Mouse (Mus musculus): Measurements from ENCODE around the gene Met. TPM values are rescaled to one million over a fixed set of nuclear protein-coding genes. Genes with fewer than 3 reads are reported as not detected.

The Met gene
- polyA plus RNA-seq, 1 experiment = 2.3 TPM

DNA sequence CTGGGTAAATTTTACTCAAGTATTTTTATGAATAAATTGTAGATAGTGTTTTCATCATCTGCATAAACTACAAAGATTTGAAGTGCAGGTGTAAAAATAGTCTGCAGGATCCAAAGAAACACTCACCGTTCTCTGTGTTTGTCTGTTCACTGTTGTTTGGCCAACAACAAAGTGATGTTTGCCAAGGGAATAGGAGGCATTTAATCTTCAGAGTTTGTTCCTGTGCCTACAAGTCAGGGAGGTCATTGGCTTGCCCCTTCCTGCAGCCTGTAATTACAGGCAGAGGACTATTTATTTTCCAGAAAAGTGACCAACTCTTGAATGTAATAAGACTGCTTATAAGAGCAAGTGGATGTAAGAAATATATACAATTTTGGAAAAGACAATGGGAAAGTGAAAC, 38.7 kb downstream of the Met start:
- Histone ChIP-seq H3K27ac (ENCODE audit: insufficient read depth, low read length) (no peak overlapping the region), H3K4me1 (ENCODE audit: control insufficient read depth, insufficient read depth, insufficient read length) (no peaks in the 10 kb centered on the region; the same call in 1 of the 2 replicates), H3K27me3 (ENCODE audit: control insufficient read depth, insufficient read depth, low read length) (no peaks in the 10 kb centered on the region), H3K4me3 (ENCODE audit: extremely low read depth, insufficient read depth, insufficient read length) (no peak overlapping the region), H3K36me3 (ENCODE audit: control insufficient read depth, insufficient read depth, low read length) (no peaks in the 10 kb centered on the region)
- TF ChIP-seq CTCF (IDR thresholded peaks at IDR 0.05; ENCODE audit: extremely low read depth, insufficient read depth, insufficient read length, insufficient replicate concordance) = no peak
- no peak for TF ChIP-seq POLR2A (IDR thresholded peaks at IDR 0.05; ENCODE audit: low read depth, low read length)
- WGBS = 94% methylated on average over 1 of the region's 1 CpGs
- DNase-seq (ENCODE audit: low read depth in 1 of 2, low spot score in 2 of 2) = no peak

DNA sequence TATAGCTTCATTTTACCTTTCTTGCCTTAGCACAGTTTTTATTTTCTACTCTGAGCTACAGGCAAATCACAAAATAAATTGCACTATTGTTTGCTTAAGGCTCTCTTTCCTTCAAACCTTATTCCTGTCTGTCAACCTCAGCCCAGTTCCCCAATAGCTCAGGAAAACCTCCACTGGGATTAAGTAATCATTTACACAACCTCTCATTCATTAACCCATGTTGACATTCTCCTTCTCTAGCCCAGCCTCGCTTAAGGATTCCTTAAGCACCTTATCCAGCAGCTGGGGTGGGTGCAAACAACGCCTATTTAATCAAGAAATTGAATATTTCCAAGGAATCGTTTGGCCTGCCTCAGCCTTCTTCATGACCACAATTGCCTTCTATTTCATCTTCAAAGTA, 40.1 kb downstream of the Met start:
- no peaks in the 10 kb centered on the region; the same call in 1 of the 2 replicates for H3K4me1 ChIP-seq (ENCODE audit: control insufficient read depth, insufficient read depth, insufficient read length)
- no peak overlapping the region for H3K27ac ChIP-seq (ENCODE audit: insufficient read depth, low read length)
- H3K27me3 ChIP-seq (ENCODE audit: control insufficient read depth, insufficient read depth, low read length) = no peaks in the 10 kb centered on the region
- TF ChIP-seq CTCF (IDR thresholded peaks at IDR 0.05; ENCODE audit: extremely low read depth, insufficient read depth, insufficient read length, insufficient replicate concordance) = no peak
- TF ChIP-seq POLR2A (IDR thresholded peaks at IDR 0.05; ENCODE audit: low read depth, low read length) = no peak
- H3K36me3 ChIP-seq (ENCODE audit: control insufficient read depth, insufficient read depth, low read length) = no peaks in the 10 kb centered on the region
- 90% methylated on average over 3 of the region's 3 CpGs for WGBS
- H3K4me3 ChIP-seq (ENCODE audit: extremely low read depth, insufficient read depth, insufficient read length) = no peak overlapping the region
- DNase-seq (ENCODE audit: low read depth in 1 of 2, low spot score in 2 of 2) = no peak

DNA sequence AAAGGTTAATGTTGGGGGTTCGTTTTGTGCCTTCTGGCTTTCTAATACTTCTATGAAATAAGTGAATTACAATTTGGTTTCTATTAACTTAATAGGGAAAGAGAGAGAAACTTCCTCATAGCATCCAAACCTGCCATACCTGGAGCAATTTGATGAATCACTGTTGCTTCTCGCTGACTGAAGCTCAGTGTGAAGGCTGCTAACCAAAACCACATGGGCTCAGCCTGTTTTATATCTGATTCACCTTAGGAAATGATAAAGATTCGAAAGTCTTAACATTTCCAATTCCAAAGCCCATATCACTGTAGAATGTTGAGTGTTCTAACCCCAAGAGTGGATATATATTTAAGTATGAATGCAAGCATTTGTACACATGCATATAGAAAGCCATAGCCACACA, 41.9 kb downstream of the Met start:
- H3K4me3 ChIP-seq (ENCODE audit: extremely low read depth, insufficient read depth, insufficient read length) = no peak overlapping the region
- no peaks in the 10 kb centered on the region for H3K36me3 ChIP-seq (ENCODE audit: control insufficient read depth, insufficient read depth, low read length)
- H3K27ac ChIP-seq (ENCODE audit: insufficient read depth, low read length) = no peak overlapping the region
- TF ChIP-seq POLR2A (IDR thresholded peaks at IDR 0.05; ENCODE audit: low read depth, low read length) (no peak), CTCF (IDR thresholded peaks at IDR 0.05; ENCODE audit: extremely low read depth, insufficient read depth, insufficient read length, insufficient replicate concordance) (no peak)
- DNase-seq (ENCODE audit: low read depth in 1 of 2, low spot score in 2 of 2) = no peak
- no peaks in the 10 kb centered on the region for H3K4me1 ChIP-seq (ENCODE audit: control insufficient read depth, insufficient read depth, insufficient read length)
- no peaks in the 10 kb centered on the region for H3K27me3 ChIP-seq (ENCODE audit: control insufficient read depth, insufficient read depth, low read length)
- WGBS = 79% methylated on average over 3 of the region's 3 CpGs

DNA sequence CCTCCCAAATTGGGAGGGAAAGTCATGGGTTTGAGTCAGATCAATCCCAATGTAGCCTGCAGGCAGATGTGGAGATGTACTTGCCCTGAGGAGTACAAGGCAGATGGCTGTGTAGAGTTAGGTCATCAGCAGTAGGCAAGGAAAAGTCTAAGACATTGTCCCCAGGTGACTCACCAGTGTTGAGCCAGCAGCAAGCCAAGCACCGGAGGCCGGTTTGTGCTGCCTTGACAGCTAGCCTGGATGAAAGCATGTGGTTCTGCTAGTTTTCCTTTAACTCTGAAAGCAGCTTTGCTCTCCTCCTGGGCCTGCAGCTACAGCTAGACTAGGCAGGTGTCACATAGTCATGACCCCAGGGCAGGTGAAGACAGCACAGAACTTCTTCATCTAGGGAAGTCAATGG, 43.2 kb downstream of the Met start:
- Histone ChIP-seq H3K27ac (ENCODE audit: insufficient read depth, low read length) (no peak overlapping the region), H3K4me1 (ENCODE audit: control insufficient read depth, insufficient read depth, insufficient read length) (no peaks in the 10 kb centered on the region), H3K4me3 (ENCODE audit: extremely low read depth, insufficient read depth, insufficient read length) (no peak overlapping the region), H3K36me3 (ENCODE audit: control insufficient read depth, insufficient read depth, low read length) (no peaks in the 10 kb centered on the region), H3K27me3 (ENCODE audit: control insufficient read depth, insufficient read depth, low read length) (no peaks in the 10 kb centered on the region)
- TF ChIP-seq POLR2A (IDR thresholded peaks at IDR 0.05; ENCODE audit: low read depth, low read length) (no peak), CTCF (IDR thresholded peaks at IDR 0.05; ENCODE audit: extremely low read depth, insufficient read depth, insufficient read length, insufficient replicate concordance) (no peak)
- no peak for DNase-seq (ENCODE audit: low read depth in 1 of 2, low spot score in 2 of 2)
- 94% methylated on average over 2 of the region's 2 CpGs for WGBS

GRCm38 (mm10) chr6:17508184-17508583, 44.6 kb downstream of the Met start:
- TF ChIP-seq POLR2A (IDR thresholded peaks at IDR 0.05; ENCODE audit: low read depth, low read length) (no peak), CTCF (IDR thresholded peaks at IDR 0.05; ENCODE audit: extremely low read depth, insufficient read depth, insufficient read length, insufficient replicate concordance) (no peak)
- DNase-seq (ENCODE audit: low read depth in 1 of 2, low spot score in 2 of 2) = no peak
- no peaks in the 10 kb centered on the region for H3K27me3 ChIP-seq (ENCODE audit: control insufficient read depth, insufficient read depth, low read length)
- no peaks in the 10 kb centered on the region for H3K36me3 ChIP-seq (ENCODE audit: control insufficient read depth, insufficient read depth, low read length)
- H3K27ac ChIP-seq (ENCODE audit: insufficient read depth, low read length) = no peak overlapping the region
- H3K4me1 ChIP-seq (ENCODE audit: control insufficient read depth, insufficient read depth, insufficient read length) = no peaks in the 10 kb centered on the region
- WGBS = 89% methylated on average over 5 of the region's 5 CpGs
- H3K4me3 ChIP-seq (ENCODE audit: extremely low read depth, insufficient read depth, insufficient read length) = no peak overlapping the region

DNA sequence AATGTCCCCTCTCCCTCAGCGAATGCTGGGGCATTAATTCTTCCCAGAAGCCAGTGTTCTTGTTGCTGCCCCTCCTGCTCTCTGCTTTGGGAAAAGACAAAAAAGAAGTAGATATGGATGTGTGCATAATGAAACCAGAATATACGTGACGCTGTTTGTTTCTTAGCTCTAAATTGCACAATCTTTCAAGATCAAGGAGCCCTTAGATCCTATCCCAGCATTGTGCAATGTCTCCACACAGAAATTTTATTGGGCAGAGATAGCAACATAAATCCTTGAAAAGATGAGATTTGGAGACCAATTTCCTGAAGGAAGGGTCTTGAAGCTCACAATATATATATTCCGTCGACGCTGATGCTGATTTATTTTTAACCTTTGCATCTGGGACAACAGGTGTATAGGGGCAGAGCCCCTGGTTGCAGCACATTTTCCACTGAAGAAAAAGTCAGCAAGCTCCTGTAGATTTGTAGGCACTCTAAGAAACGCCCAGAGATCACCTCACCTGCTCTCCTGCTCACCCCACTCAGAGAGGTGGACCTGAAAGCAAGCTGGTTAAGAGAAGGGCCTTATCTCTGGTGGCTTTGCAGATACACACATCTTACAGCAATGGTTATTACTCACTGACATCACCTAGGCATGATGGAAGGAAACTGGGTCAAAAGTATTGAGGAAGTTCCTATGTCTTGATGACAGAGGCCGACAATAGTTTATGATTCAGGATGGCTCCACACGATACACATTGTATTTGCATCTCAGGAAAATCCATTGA, 45.2 kb downstream of the Met start:
- WGBS = 87% methylated on average over 9 of the region's 9 CpGs
- H3K4me1 ChIP-seq (ENCODE audit: control insufficient read depth, insufficient read depth, insufficient read length) = no peaks in the 10 kb centered on the region
- no peaks in the 10 kb centered on the region for H3K36me3 ChIP-seq (ENCODE audit: control insufficient read depth, insufficient read depth, low read length)
- no peak overlapping the region for H3K4me3 ChIP-seq (ENCODE audit: extremely low read depth, insufficient read depth, insufficient read length)
- no peak for DNase-seq (ENCODE audit: low read depth in 1 of 2, low spot score in 2 of 2)
- H3K27me3 ChIP-seq (ENCODE audit: control insufficient read depth, insufficient read depth, low read length) = no peaks in the 10 kb centered on the region
- no peak overlapping the region for H3K27ac ChIP-seq (ENCODE audit: insufficient read depth, low read length)
- TF ChIP-seq CTCF (IDR thresholded peaks at IDR 0.05; ENCODE audit: extremely low read depth, insufficient read depth, insufficient read length, insufficient replicate concordance) (no peak), POLR2A (IDR thresholded peaks at IDR 0.05; ENCODE audit: low read depth, low read length) (no peak)

- no peak for TF ChIP-seq POLR2A (IDR thresholded peaks at IDR 0.05; ENCODE audit: low read depth, low read length)
- no peak for TF ChIP-seq CTCF (IDR thresholded peaks at IDR 0.05; ENCODE audit: extremely low read depth, insufficient read depth, insufficient read length, insufficient replicate concordance)
- Histone ChIP-seq H3K36me3 (ENCODE audit: control insufficient read depth, insufficient read depth, low read length) (no peaks in the 10 kb centered on the region), H3K4me3 (ENCODE audit: extremely low read depth, insufficient read depth, insufficient read length) (no peak overlapping the region), H3K27me3 (ENCODE audit: control insufficient read depth, insufficient read depth, low read length) (no peaks in the 10 kb centered on the region), H3K4me1 (ENCODE audit: control insufficient read depth, insufficient read depth, insufficient read length) (no peaks in the 10 kb centered on the region), H3K27ac (ENCODE audit: insufficient read depth, low read length) (no peak overlapping the region)
- DNase-seq (ENCODE audit: low read depth in 1 of 2, low spot score in 2 of 2) = no peak
- 93% methylated on average over 15 of the region's 15 CpGs for WGBS
Measured at GRCm38 (mm10) chr6:17513381-17513780, 49.8 kb downstream of the Met start.
